Mouse (Mus musculus): Measurements from ENCODE around the gene Rnf225. TPM values are rescaled to one million over a fixed set of nuclear protein-coding genes. Genes with fewer than 3 reads are reported as not detected.

Gene Rnf225
- total and polyA plus RNA-seq, 3 experiments = 0.89 to 2.3 TPM; not detected in 1

DNA sequence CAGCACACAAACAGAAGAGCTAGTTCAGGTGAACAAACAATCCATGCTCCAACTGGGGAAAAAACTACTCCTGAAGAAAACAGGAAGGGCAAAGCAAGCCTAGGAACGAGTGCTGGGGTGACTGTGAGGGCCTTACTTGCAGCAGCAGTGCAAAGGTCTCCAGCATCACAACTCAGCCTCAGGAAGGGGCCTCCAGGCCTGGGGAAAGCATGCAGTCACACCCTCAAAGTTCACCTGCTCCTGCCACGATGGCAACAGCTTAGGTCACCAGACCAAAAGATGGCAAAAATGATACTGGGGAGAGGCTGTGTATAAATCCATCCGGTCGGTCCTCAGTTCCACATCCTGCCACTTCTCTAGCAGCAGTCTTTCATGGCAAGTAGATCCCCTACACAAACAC is 31.7 kb downstream of the Rnf225 start:
- DNase-seq (ENCODE audit: low read depth, low spot score) = no peak
- Histone ChIP-seq H3K79me2 (ENCODE audit: control insufficient read depth, insufficient read depth, low read length, poor library complexity) (no peaks in the 10 kb centered on the region; the same call in 1 of the 2 replicates), H3K27me3 (ENCODE audit: control insufficient read depth in 1 of 2, insufficient read depth in 2 of 2, low read length in 2 of 2) (no peaks in the 10 kb centered on the region), H3K9me3 (replicated peaks; ENCODE audit: insufficient read depth, low read length) (no peaks in the 10 kb centered on the region), H3K27ac (ENCODE audit: control insufficient read depth, low read depth, low read length) (no peak overlapping the region), H3K4me3 (ENCODE audit: control insufficient read depth in 1 of 2, insufficient read depth in 1 of 2, low read depth in 2 of 2, low read length in 2 of 2) (no peak overlapping the region), H3K4me1 (ENCODE audit: control insufficient read depth in 1 of 2, insufficient read depth in 2 of 2, low read length in 2 of 2) (peaks cover 0 to 8% of the 10 kb centered on the region in 2 experiments), H3K9ac (ENCODE audit: control insufficient read depth, low read depth, low read length, poor library complexity, severe bottlenecking) (no peak overlapping the region), H3K36me3 (ENCODE audit: control insufficient read depth in 1 of 2, insufficient read depth in 2 of 2, low read length in 2 of 2) (peaks cover 0 to 12% of the 10 kb centered on the region in 2 experiments; a peak in 2 of 4 replicates)
- no peak for TF ChIP-seq CTCF (IDR thresholded peaks at IDR 0.05 in 2 of 3, conservative IDR thresholded peaks at IDR 0.05 in 1 of 3; ENCODE audit: control insufficient read depth in 1 of 3, insufficient read depth in 1 of 3, low read depth in 2 of 3, low read length in 3 of 3, poor library complexity in 1 of 3, severe bottlenecking in 1 of 3)
- no peak for TF ChIP-seq ZKSCAN1 (IDR thresholded peaks at IDR 0.05; ENCODE audit: low read depth, low read length)
- no peak for TF ChIP-seq NRF1 (IDR thresholded peaks at IDR 0.05; ENCODE audit: insufficient read depth, low read depth, low read length, poor library complexity, severe bottlenecking)
- no peak for TF ChIP-seq TCF12 (IDR thresholded peaks at IDR 0.05; ENCODE audit: low read depth, low read length)
- no peak for TF ChIP-seq RAD21 (IDR thresholded peaks at IDR 0.05; ENCODE audit: low read depth, low read length)
- no peak for TF ChIP-seq MAFK (IDR thresholded peaks at IDR 0.05; ENCODE audit: borderline replicate concordance, low read depth, low read length)
- TF ChIP-seq EP300 (IDR thresholded peaks at IDR 0.05; ENCODE audit: low read depth in 1 of 2, low read length in 2 of 2) = no peak
- no peak for TF ChIP-seq UBTF (IDR thresholded peaks at IDR 0.05; ENCODE audit: borderline replicate concordance, insufficient read depth, low read depth, low read length)
- no peak for TF ChIP-seq KAT2A (conservative IDR thresholded peaks at IDR 0.05; ENCODE audit: low read depth, low read length)
- no peak for TF ChIP-seq JUND (IDR thresholded peaks at IDR 0.05; ENCODE audit: low read depth, low read length)
- no peak for TF ChIP-seq ZNF384 (IDR thresholded peaks at IDR 0.05; ENCODE audit: low read depth, low read length)
- TF ChIP-seq RCOR1 (IDR thresholded peaks at IDR 0.05; ENCODE audit: low read depth, low read length) = no peak
- TF ChIP-seq MYC (IDR thresholded peaks at IDR 0.05; ENCODE audit: low read depth, low read length) = no peak
- no peak for TF ChIP-seq GATA1 (IDR thresholded peaks at IDR 0.05; ENCODE audit: low read depth, low read length)
- no peak for TF ChIP-seq MAX (IDR thresholded peaks at IDR 0.05; ENCODE audit: low read length)

GRCm38 (mm10) chr7:12959718-12960117 is 32.5 kb downstream of the Rnf225 start:
- H3K79me2 ChIP-seq (ENCODE audit: control insufficient read depth, insufficient read depth, low read length, poor library complexity) = no peaks in the 10 kb centered on the region; the same call in 1 of the 2 replicates
- H3K9ac ChIP-seq (ENCODE audit: control insufficient read depth, low read depth, low read length, poor library complexity, severe bottlenecking) = no peak overlapping the region
- H3K4me1 ChIP-seq (ENCODE audit: control insufficient read depth in 1 of 2, insufficient read depth in 2 of 2, low read length in 2 of 2) = peaks cover 0 to 13% of the 10 kb centered on the region in 2 experiments
- no peak overlapping the region for H3K4me3 ChIP-seq (ENCODE audit: control insufficient read depth in 1 of 2, insufficient read depth in 1 of 2, low read depth in 2 of 2, low read length in 2 of 2)
- no peaks in the 10 kb centered on the region for H3K9me3 ChIP-seq (replicated peaks; ENCODE audit: insufficient read depth, low read length)
- H3K36me3 ChIP-seq (ENCODE audit: control insufficient read depth in 1 of 2, insufficient read depth in 2 of 2, low read length in 2 of 2) = peaks cover 0 to 11% of the 10 kb centered on the region in 2 experiments; a peak in 2 of 4 replicates
- no peaks in the 10 kb centered on the region for H3K27me3 ChIP-seq (ENCODE audit: control insufficient read depth in 1 of 2, insufficient read depth in 2 of 2, low read length in 2 of 2)
- no peak overlapping the region for H3K27ac ChIP-seq (ENCODE audit: control insufficient read depth, low read depth, low read length)
- TF ChIP-seq USF2 (IDR thresholded peaks at IDR 0.05; ENCODE audit: borderline replicate concordance in 1 of 2, insufficient read depth in 1 of 2, low read depth in 1 of 2, low read length in 2 of 2) (no peak), USF1 (IDR thresholded peaks at IDR 0.05; ENCODE audit: low read depth, low read length) (no peak), BHLHE40 (IDR thresholded peaks at IDR 0.05; ENCODE audit: borderline replicate concordance, low read depth, low read length) (no peak), POLR2AphosphoS2 (IDR thresholded peaks at IDR 0.05; ENCODE audit: low read length) (no peak), TAL1 (IDR thresholded peaks at IDR 0.05; ENCODE audit: low read length) (no peak), TBP (IDR thresholded peaks at IDR 0.05; ENCODE audit: low read depth, low read length) (peak; percentile 95), UBTF (IDR thresholded peaks at IDR 0.05; ENCODE audit: borderline replicate concordance, insufficient read depth, low read depth, low read length) (no peak), ZNF384 (IDR thresholded peaks at IDR 0.05; ENCODE audit: low read depth, low read length) (no peak), MYB (IDR thresholded peaks at IDR 0.05; ENCODE audit: low read depth, low read length) (no peak)
- peak; percentile 62 for DNase-seq (ENCODE audit: low read depth, low spot score)
